Comparison of ENCODE assay signal across 9 mouse cellular contexts in genomic region chr4:148150953-148151266, GRCm38 (mm10). TPM values are rescaled to one million over a fixed set of nuclear protein-coding genes. Genes with fewer than 3 reads are reported as not detected.
DNase-seq lines count a peak whose midpoint lies in the region; ATAC-seq lines count a peak whose summit lies in the region.
"Had no signal": no experiment of that assay in that cellular context is flagged by ENCODE, and none has a peak within 500 bp of the region (broad histone marks: within the 10 kb centered on the region; RNA-seq: fewer than 3 reads in every experiment).

No protein-coding gene starts in this region.

- 46% methylated on average over 3 of the region's 3 CpGs for WGBS in hindbrain, embryonic 14.5 days
- WGBS in midbrain, embryonic 12.5 days: 61% methylated on average over 3 of the region's 3 CpGs

- 0 out of 2 replicates have a peak overlapping the region, but pooled peaks have one; percentile 77 for H3K4me3 ChIP-seq in brown adipose tissue, adult 24 weeks (ENCODE audit: insufficient read depth, low read depth, low read length)
- H3K4me3 ChIP-seq in hindbrain, embryonic 14.5 days (replicated peaks; ENCODE audit: low read length): peak overlapping the region; percentile 50
- peak overlapping the region; percentile 59 for H3K4me3 ChIP-seq in midbrain, embryonic 12.5 days

- H3K27ac ChIP-seq in brown adipose tissue, adult 24 weeks (replicated peaks; ENCODE audit: low read depth, low read length): no peak overlapping the region
- H3K27ac ChIP-seq in hindbrain, embryonic 14.5 days: peak overlapping the region; percentile 93
- peak overlapping the region; percentile 91 for H3K27ac ChIP-seq in midbrain, embryonic 12.5 days (replicated peaks)

- H3K9ac ChIP-seq in hindbrain, embryonic 14.5 days: peak overlapping the region; percentile 72; the same call in 1 of the 2 replicates
- peak overlapping the region; percentile 72 for H3K9ac ChIP-seq in midbrain, embryonic 12.5 days (replicated peaks)

- H3K9me3 ChIP-seq in hindbrain, embryonic 14.5 days (ENCODE audit: control insufficient read depth, low read length): no peaks in the 10 kb centered on the region
- no peaks in the 10 kb centered on the region for H3K9me3 ChIP-seq in midbrain, embryonic 12.5 days

- H3K36me3 ChIP-seq in hindbrain, embryonic 14.5 days (replicated peaks; ENCODE audit: control insufficient read depth, insufficient read depth): peaks cover 66% of the 10 kb centered on the region
- peaks cover 38% of the 10 kb centered on the region for H3K36me3 ChIP-seq in midbrain, embryonic 12.5 days

- peak; percentile 3 for DNase-seq in kidney, adult 11 months
- no peak for DNase-seq in kidney, postnatal 4 days
- no peak for DNase-seq in hindbrain, embryonic 14.5 days (ENCODE audit: low spot score)
- DNase-seq in left cerebral cortex, postnatal 14 days (ENCODE audit: low spot score in 2 of 2): no peak
- no peak for DNase-seq in spleen, adult 12 weeks (ENCODE audit: low spot score)
- no peak for DNase-seq in layer of hippocampus, adult 11-12 months (ENCODE audit: low spot score)

- intact Hi-C loops in left cerebral cortex, postnatal 14 days (cut with DNase I): no loop called here

- H3K27me3 ChIP-seq in hindbrain, embryonic 14.5 days (ENCODE audit: control insufficient read depth, insufficient read depth, low read length): no peaks in the 10 kb centered on the region
- no peaks in the 10 kb centered on the region for H3K27me3 ChIP-seq in midbrain, embryonic 12.5 days
- H3K27me3 ChIP-seq: Patski had no signal

- no peak for ATAC-seq in hindbrain, embryonic 14.5 days (ENCODE audit: low FRiP score)
- ATAC-seq in midbrain, embryonic 12.5 days (ENCODE audit: low FRiP score, low read depth): no peak

- H3K4me1 ChIP-seq in brown adipose tissue, adult 24 weeks (ENCODE audit: control insufficient read depth, insufficient read depth, insufficient read length, low read length): peaks cover 3% of the 10 kb centered on the region; the same call in 1 of the 2 replicates
- H3K4me1 ChIP-seq in hindbrain, embryonic 14.5 days (replicated peaks; ENCODE audit: control insufficient read depth, insufficient read depth, low read length): 0 out of 2 replicates have a peak, but pooled peaks cover 7% of the 10 kb centered on the region
- peaks cover 6% of the 10 kb centered on the region for H3K4me1 ChIP-seq in midbrain, embryonic 12.5 days

- peak overlapping the region; percentile 92 for H3K4me2 ChIP-seq in hindbrain, embryonic 14.5 days (replicated peaks)
- peak overlapping the region; percentile 94 for H3K4me2 ChIP-seq in midbrain, embryonic 12.5 days (replicated peaks)

RNA-seq across cellular contexts. Expression of gene Fbxo6, which starts 1.0 kb away (rescaled TPM):
- 37.2 and 41.9 TPM in 2 replicates for polyA plus RNA-seq in brown adipose tissue, adult 24 weeks (2012; ENCODE audit: insufficient read depth, insufficient read length, missing spikeins)
- polyA plus RNA-seq in hindbrain, embryonic 14.5 days (2014; fragmentation: Nextera tagmentation; extraction: Ambion mirVana): 18.1 and 18.3 TPM in 2 replicates
- 14.6 and 17.1 TPM in 2 replicates for polyA plus RNA-seq in midbrain, embryonic 12.5 days (2016; fragmentation: Nextera tagmentation; extraction: Ambion mirVana)
- 10 to 100 TPM; 25.7 to 29.4 TPM for total RNA-seq in left cerebral cortex, postnatal 14 days (2021)

RNA-seq across cellular contexts. Expression of gene Fbxo44, which starts 9.4 kb away (rescaled TPM):
- polyA plus RNA-seq in brown adipose tissue, adult 24 weeks (2012; ENCODE audit: insufficient read depth, insufficient read length, missing spikeins): 9.1 and 21.6 TPM in 2 replicates
- 98.6 and 101 TPM in 2 replicates for polyA plus RNA-seq in hindbrain, embryonic 14.5 days (2014; fragmentation: Nextera tagmentation; extraction: Ambion mirVana)
- 77.4 and 79.8 TPM in 2 replicates for polyA plus RNA-seq in midbrain, embryonic 12.5 days (2016; fragmentation: Nextera tagmentation; extraction: Ambion mirVana)
- total RNA-seq in left cerebral cortex, postnatal 14 days (2021): 100 to 1,000 TPM; 101 to 105 TPM

RNA-seq across cellular contexts. Expression of gene Fbxo2, which starts 9.5 kb away (rescaled TPM):
- polyA plus RNA-seq in brown adipose tissue, adult 24 weeks (2012; ENCODE audit: insufficient read depth, insufficient read length, missing spikeins): not detected in 2 replicates
- polyA plus RNA-seq in hindbrain, embryonic 14.5 days (2014; fragmentation: Nextera tagmentation; extraction: Ambion mirVana): 13.1 and 14.0 TPM in 2 replicates
- 1.5 and 2.1 TPM in 2 replicates for polyA plus RNA-seq in midbrain, embryonic 12.5 days (2016; fragmentation: Nextera tagmentation; extraction: Ambion mirVana)
- 10 to 100 TPM; 45.6 to 55.4 TPM for total RNA-seq in left cerebral cortex, postnatal 14 days (2021)

RNA-seq across cellular contexts. Expression of gene Draxin, which starts 20.4 kb away (rescaled TPM):
- not detected in 2 replicates for polyA plus RNA-seq in brown adipose tissue, adult 24 weeks (2012; ENCODE audit: insufficient read depth, insufficient read length, missing spikeins)
- 16.9 and 17.4 TPM in 2 replicates for polyA plus RNA-seq in hindbrain, embryonic 14.5 days (2014; fragmentation: Nextera tagmentation; extraction: Ambion mirVana)
- 16.7 and 16.8 TPM in 2 replicates for polyA plus RNA-seq in midbrain, embryonic 12.5 days (2016; fragmentation: Nextera tagmentation; extraction: Ambion mirVana)
- total RNA-seq in left cerebral cortex, postnatal 14 days (2021): 1 to 10 TPM in 1 of 2 experiments, under 1 TPM in 1; 0.46 to 1.2 TPM

RNA-seq across cellular contexts. Expression of gene Mad2l2, which starts 20.7 kb away (rescaled TPM):
- 21.6 and 26.2 TPM in 2 replicates for polyA plus RNA-seq in brown adipose tissue, adult 24 weeks (2012; ENCODE audit: insufficient read depth, insufficient read length, missing spikeins)
- 114 and 124 TPM in 2 replicates for polyA plus RNA-seq in hindbrain, embryonic 14.5 days (2014; fragmentation: Nextera tagmentation; extraction: Ambion mirVana)
- 94.7 and 95.2 TPM in 2 replicates for polyA plus RNA-seq in midbrain, embryonic 12.5 days (2016; fragmentation: Nextera tagmentation; extraction: Ambion mirVana)
- 10 to 100 TPM; 10.1 to 16.2 TPM for total RNA-seq in left cerebral cortex, postnatal 14 days (2021)
